Mouse (Mus musculus) forebrain, embryonic 16.5 days (tissue): ENCODE measurements at regions not wholly inside any gene's neighbourhood (a gene's known extent, or its start where the extent isn't known, plus 50 kb on each side); places are given as distances from the start of the nearest gene placed in this dataset.
A peak's percentile ranks its signal among the peaks of the same experiment; 100 is the strongest.
"Not testable (repeated sequence)": the region's sequence is repeated elsewhere in the genome, so short reads cannot be mapped to it uniquely, and the experiment has no call there.

Experiments used
- ATAC-seq: fragments of 200-750 bp; cut with Nextera tagmentation; 2 replicates; pipeline ENCODE4 v1.8.0; 2017; ENCODE audit warnings: mild to moderate bottlenecking, moderate library complexity
- H3K27ac ChIP-seq: fragments of 300-500 bp; sonication (generic); 2 replicates; pipeline ENCODE4 v1.5.1; 2014; ENCODE audit warnings: low read length, control low read depth
- H3K27me3 ChIP-seq: fragments of 300-500 bp; sonication (generic); replicated peaks from 2 replicates; pipeline ENCODE4 v1.6.1; 2014; ENCODE audit warnings: low read length; ENCODE audit not compliant: control insufficient read depth, insufficient read depth
- H3K36me3 ChIP-seq: fragments of 300-500 bp; sonication (generic); 2 replicates; pipeline ENCODE4 v1.6.1; 2014; ENCODE audit not compliant: control insufficient read depth, insufficient read depth
- H3K4me1 ChIP-seq: fragments of 300-500 bp; sonication (generic); replicated peaks from 2 replicates; pipeline ENCODE4 v1.6.1; 2014; ENCODE audit warnings: low read length; ENCODE audit not compliant: control insufficient read depth, insufficient read depth
- H3K4me2 ChIP-seq: fragments of 300-500 bp; sonication (generic); 2 replicates; pipeline ENCODE4 v1.6.1; 2014; ENCODE audit warnings: mild to moderate bottlenecking, low read length, control low read depth
- H3K4me3 ChIP-seq: fragments of 300-500 bp; sonication (generic); replicated peaks from 2 replicates; pipeline ENCODE4 v1.5.1; 2014; ENCODE audit warnings: mild to moderate bottlenecking, low read length, control low read depth
- H3K9ac ChIP-seq: fragments of 300-500 bp; sonication (generic); replicated peaks from 2 replicates; pipeline ENCODE4 v1.6.1; 2014; ENCODE audit warnings: low read depth, low read length, control low read depth
- H3K9me3 ChIP-seq: fragments of 300-500 bp; sonication (generic); 2 replicates; pipeline ENCODE4 v1.6.1; 2016; ENCODE audit warnings: low read length; ENCODE audit not compliant: control insufficient read depth
- WGBS: fragments of 180-500 bp; shearing (Covaris S2); extraction: QIAGEN DNeasy Blood & Tissue Kit; methylation state at CpG from one replicate; pipeline ENCODE4 v1.1.7; 2014; 5-methylcytosine and 5-hydroxymethylcytosine counted together

GRCm38 (mm10) chr1:176534417-176534816 lies 259.3 kb upstream of the Pld5 start:
- Histone ChIP-seq H3K4me3 (no peak overlapping the region), H3K27me3 (no peaks in the 10 kb centered on the region), H3K36me3 (no peaks in the 10 kb centered on the region), H3K4me1 (no peaks in the 10 kb centered on the region), H3K9ac (no peak overlapping the region), H3K27ac (no peak overlapping the region), H3K9me3 (no peaks in the 10 kb centered on the region), H3K4me2 (no peak overlapping the region)
- ATAC-seq = no peak
- WGBS = 89% methylated on average over 4 of the region's 4 CpGs

GRCm38 (mm10) chr1:176529037-176529436 lies 253.9 kb upstream of the Pld5 start:
- Histone ChIP-seq H3K36me3 (no peaks in the 10 kb centered on the region), H3K9ac (no peak overlapping the region), H3K4me1 (no peaks in the 10 kb centered on the region), H3K4me2 (no peak overlapping the region), H3K27ac (no peak overlapping the region), H3K9me3 (no peaks in the 10 kb centered on the region), H3K27me3 (no peaks in the 10 kb centered on the region), H3K4me3 (no peak overlapping the region)
- 69% methylated on average over 2 of the region's 2 CpGs for WGBS
- no peak for ATAC-seq

GRCm38 (mm10) chr1:176511467-176511866 lies 236.4 kb upstream of the Pld5 start:
- Histone ChIP-seq H3K4me3 (no peak overlapping the region), H3K9ac (no peak overlapping the region), H3K27ac (no peak overlapping the region), H3K9me3 (no peaks in the 10 kb centered on the region), H3K4me2 (no peak overlapping the region), H3K4me1 (no peaks in the 10 kb centered on the region), H3K27me3 (no peaks in the 10 kb centered on the region), H3K36me3 (no peaks in the 10 kb centered on the region)
- WGBS = 22% methylated on average over 3 of the region's 3 CpGs
- ATAC-seq = no peak; the same call in 1 of the 2 replicates

- H3K9me3 ChIP-seq = no peaks in the 10 kb centered on the region
- H3K4me2 ChIP-seq = no peak overlapping the region
- WGBS = 86% methylated on average over 3 of the region's 3 CpGs
- no peak for ATAC-seq
- H3K36me3 ChIP-seq = no peaks in the 10 kb centered on the region
- no peaks in the 10 kb centered on the region for H3K27me3 ChIP-seq
- no peak overlapping the region for H3K27ac ChIP-seq
- no peak overlapping the region for H3K9ac ChIP-seq
- no peak overlapping the region for H3K4me3 ChIP-seq
- no peaks in the 10 kb centered on the region for H3K4me1 ChIP-seq
These were observed 230.3 kb upstream of the Pld5 start for GRCm38 (mm10) chr1:176505441-176505840.

- ATAC-seq, H3K27ac ChIP-seq, H3K4me2 ChIP-seq, H3K9ac ChIP-seq, H3K9me3 ChIP-seq, H3K4me3 ChIP-seq, H3K27me3 ChIP-seq, H3K4me1 ChIP-seq, H3K36me3 ChIP-seq: not testable (repeated sequence)
- WGBS = 67% methylated on average over 6 of the region's 6 CpGs
These were observed 229.6 kb upstream of the Pld5 start for GRCm38 (mm10) chr1:176504731-176505130.

GRCm38 (mm10) chr1:176499010-176499650 lies 224.0 kb upstream of the Pld5 start:
- ATAC-seq = no peak
- Histone ChIP-seq H3K9ac (no peak overlapping the region), H3K36me3 (no peaks in the 10 kb centered on the region), H3K4me1 (no peaks in the 10 kb centered on the region), H3K27me3 (no peaks in the 10 kb centered on the region), H3K27ac (no peak overlapping the region), H3K4me2 (no peak overlapping the region), H3K9me3 (no peaks in the 10 kb centered on the region), H3K4me3 (no peak overlapping the region)
- WGBS = 87% methylated on average over 6 of the region's 6 CpGs

GRCm38 (mm10) chr1:176468560-176468959 lies 193.4 kb upstream of the Pld5 start:
- Histone ChIP-seq H3K4me2 (no peak overlapping the region), H3K4me1 (no peaks in the 10 kb centered on the region), H3K9ac (no peak overlapping the region), H3K9me3 (peaks cover 2% of the 10 kb centered on the region; the same call in 1 of the 2 replicates), H3K27ac (no peak overlapping the region), H3K4me3 (no peak overlapping the region), H3K36me3 (no peaks in the 10 kb centered on the region), H3K27me3 (no peaks in the 10 kb centered on the region)
- 93% methylated on average over 1 of the region's 1 CpGs for WGBS
- no peak for ATAC-seq

GRCm38 (mm10) chr1:176462125-176462524 lies 187.0 kb upstream of the Pld5 start:
- Histone ChIP-seq H3K36me3 (no peaks in the 10 kb centered on the region), H3K27me3 (no peaks in the 10 kb centered on the region), H3K4me2 (no peak overlapping the region), H3K9me3 (peaks cover 1% of the 10 kb centered on the region; the same call in 1 of the 2 replicates), H3K4me1 (no peaks in the 10 kb centered on the region), H3K9ac (no peak overlapping the region), H3K27ac (no peak overlapping the region), H3K4me3 (no peak overlapping the region)
- no peak for ATAC-seq
- 72% methylated on average over 5 of the region's 5 CpGs for WGBS

GRCm38 (mm10) chr1:176446735-176447134 lies 171.6 kb upstream of the Pld5 start:
- no peaks in the 10 kb centered on the region for H3K4me1 ChIP-seq
- no peaks in the 10 kb centered on the region for H3K27me3 ChIP-seq
- no peaks in the 10 kb centered on the region for H3K36me3 ChIP-seq
- H3K27ac ChIP-seq = no peak overlapping the region
- WGBS = 58% methylated on average over 4 of the region's 4 CpGs
- H3K4me2 ChIP-seq = no peak overlapping the region
- H3K4me3 ChIP-seq = no peak overlapping the region
- H3K9ac ChIP-seq = no peak overlapping the region
- ATAC-seq = no peak
- no peaks in the 10 kb centered on the region for H3K9me3 ChIP-seq

GRCm38 (mm10) chr1:176443712-176444111 lies 168.6 kb upstream of the Pld5 start:
- 93% methylated on average over 1 of the region's 1 CpGs for WGBS
- no peak overlapping the region for H3K4me3 ChIP-seq
- no peak overlapping the region for H3K9ac ChIP-seq
- H3K4me1 ChIP-seq = no peaks in the 10 kb centered on the region
- no peaks in the 10 kb centered on the region for H3K9me3 ChIP-seq
- H3K36me3 ChIP-seq = no peaks in the 10 kb centered on the region
- H3K4me2 ChIP-seq = no peak overlapping the region
- H3K27ac ChIP-seq = no peak overlapping the region
- H3K27me3 ChIP-seq = no peaks in the 10 kb centered on the region
- ATAC-seq = peak; percentile 69
